Mouse (Mus musculus) small intestine, adult 2 months (tissue): ENCODE data around the gene Isca1.

Experiments used
- CTCF ChIP-seq: fragments of 200-500 bp; IDR thresholded peaks from 2 replicates; pipeline ENCODE4 v1.5.1; 2012; ENCODE audit warnings: low read depth, mild to moderate bottlenecking, control low read depth, inconsistent platforms, low read length, moderate library complexity, mixed read lengths; ENCODE audit not compliant: insufficient replicate concordance, insufficient read length; ENCODE audit errors: extremely low read depth
- POLR2A ChIP-seq: fragments of 200-500 bp; IDR thresholded peaks from 2 replicates; pipeline ENCODE4 v1.6.1; 2012; ENCODE audit warnings: low read depth, mild to moderate bottlenecking, control low read depth, inconsistent platforms, low read length, moderate library complexity

DNA sequence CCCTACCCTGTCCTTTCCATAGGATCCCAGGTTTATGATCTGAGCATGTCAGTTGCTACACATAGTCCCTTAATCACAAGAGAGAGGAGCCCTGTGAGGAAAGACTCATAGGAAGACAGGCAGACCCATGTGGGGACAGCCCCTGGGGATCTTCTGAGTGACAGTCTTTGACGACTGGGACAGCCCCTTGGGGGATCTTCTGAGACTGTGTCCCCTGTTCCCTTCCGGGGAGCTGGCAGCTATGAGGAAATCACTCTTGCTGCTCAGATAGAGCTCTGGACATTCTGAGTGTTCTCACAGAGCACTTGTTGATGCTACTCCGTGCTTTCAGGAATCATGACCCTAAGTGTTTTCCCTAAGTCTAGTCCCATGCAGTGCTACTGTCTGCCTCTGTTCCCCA is 55.9 kb downstream of the Isca1 start:
- no peak for TF ChIP-seq CTCF
- TF ChIP-seq POLR2A, result no peak
